In genomic region chr2:154558264-154559039, GRCm38 (mm10) we compare ENCODE assay signal across 8 mouse cellular contexts. TPM values are rescaled to one million over a fixed set of nuclear protein-coding genes. Genes with fewer than 3 reads are reported as not detected.
DNase-seq lines count a peak whose midpoint lies in the region.

Gene Necab3 (minus strand): TSS chr2:154558890.

- H3K9me3 ChIP-seq in megakaryocyte, embryonic 14.5 days, result no peaks in the 10 kb centered on the region

- DNase-seq in ovary, postnatal 36 days (ENCODE audit: low spot score), result peak; percentile 50
- no peak for DNase-seq in ovary, postnatal 10 days (ENCODE audit: low spot score)
- DNase-seq in cerebellum, postnatal 36 days, result peak; percentile 74 to 83
- peak; percentile 35 to 56 for DNase-seq in gastrocnemius, postnatal 4 days (ENCODE audit: low spot score in 2 of 2)
- DNase-seq in layer of hippocampus, postnatal 10 days (ENCODE audit: low spot score in 2 of 2), result peak; percentile 59 to 72
- DNase-seq in skeletal muscle tissue, adult 2 months (ENCODE audit: low read depth, low spot score), result peak; percentile 53
- DNase-seq in urinary bladder, postnatal 4 days (ENCODE audit: low spot score in 2 of 2), result no peak

- H3K4me3 ChIP-seq in megakaryocyte, embryonic 14.5 days (replicated peaks), result peak within 1 kb of the TSS; percentile 89

- peaks cover 1% of the 10 kb centered on the region for H3K27me3 ChIP-seq in megakaryocyte, embryonic 14.5 days (replicated peaks)

- H3K36me3 ChIP-seq in megakaryocyte, embryonic 14.5 days (replicated peaks; ENCODE audit: low read length), result peaks cover 57% of the 10 kb centered on the region

- peaks cover 41% of the 10 kb centered on the region for H3K4me1 ChIP-seq in megakaryocyte, embryonic 14.5 days

RNA-seq across cellular contexts. Expression of gene Necab3, which starts in this region (rescaled TPM):
- total RNA-seq in gastrocnemius, postnatal 4 days (2021), result 1 to 10 TPM; 1.8 to 2.1 TPM
- total RNA-seq in layer of hippocampus, postnatal 10 days (2021), result 10 to 100 TPM; 29.8 to 33.0 TPM
- 0.31 TPM in 1 of 2 replicates, not detected in the other for polyA plus RNA-seq in megakaryocyte, embryonic 14.5 days (2012; ENCODE audit: insufficient read depth, low replicate concordance)

Comparison
In these comparisons a context has a peak if more than half of its experiments do, and no peak if none do; other contexts are left out.
1. RNA of gene Necab3 (total RNA-seq): 29.8 to 33.0 TPM in layer of hippocampus, postnatal 10 days; 1.8 to 2.1 TPM in gastrocnemius, postnatal 4 days; every median in the first group is over 10 times any median in the second.
2. DNase-seq: peak in ovary, postnatal 36 days (single experiment), cerebellum, postnatal 36 days (2 of 2), gastrocnemius, postnatal 4 days (2 of 2), layer of hippocampus, postnatal 10 days (2 of 2) and skeletal muscle tissue, adult 2 months (single experiment); none in ovary, postnatal 10 days (single experiment) and urinary bladder, postnatal 4 days (0 of 2).